Mouse (Mus musculus): ENCODE data around the gene Zdhhc11. TPM values are rescaled to one million over a fixed set of nuclear protein-coding genes. Genes with fewer than 3 reads are reported as not detected.

Zdhhc11 gene
- not detected in 2 replicates for polyA plus RNA-seq (2012; ENCODE audit: insufficient read depth, insufficient read length, missing spikeins)

DNA sequence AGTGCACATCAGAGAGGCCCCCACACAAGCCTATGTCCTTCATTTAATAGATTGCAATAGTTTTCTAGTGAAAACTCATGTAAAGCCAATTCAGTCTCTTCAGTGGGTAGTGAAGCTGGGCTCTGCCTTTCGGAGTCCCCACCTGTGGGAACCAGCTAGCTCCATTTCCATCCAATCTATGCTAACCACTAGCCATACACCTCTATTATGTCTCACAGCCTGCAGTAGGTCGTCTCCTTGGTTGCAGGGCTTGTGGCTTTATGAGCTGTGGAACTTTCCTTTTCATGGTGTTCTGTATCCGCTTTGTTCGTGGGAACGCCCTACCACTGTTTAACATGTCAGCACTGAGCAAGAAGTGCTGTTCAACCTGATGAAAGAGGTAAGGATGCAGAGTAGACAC lies at the start of gene Zdhhc11:
Gene Zdhhc11, plus strand, starts transcription at position 301 of the 400 bp plus-strand sequence.
- H3K4me1 ChIP-seq (ENCODE audit: control insufficient read depth, insufficient read depth, insufficient read length, low read length), result no peaks in the 10 kb centered on the region
- H3K27ac ChIP-seq (replicated peaks; ENCODE audit: low read depth, low read length), result no peak within 1 kb of the TSS

DNA sequence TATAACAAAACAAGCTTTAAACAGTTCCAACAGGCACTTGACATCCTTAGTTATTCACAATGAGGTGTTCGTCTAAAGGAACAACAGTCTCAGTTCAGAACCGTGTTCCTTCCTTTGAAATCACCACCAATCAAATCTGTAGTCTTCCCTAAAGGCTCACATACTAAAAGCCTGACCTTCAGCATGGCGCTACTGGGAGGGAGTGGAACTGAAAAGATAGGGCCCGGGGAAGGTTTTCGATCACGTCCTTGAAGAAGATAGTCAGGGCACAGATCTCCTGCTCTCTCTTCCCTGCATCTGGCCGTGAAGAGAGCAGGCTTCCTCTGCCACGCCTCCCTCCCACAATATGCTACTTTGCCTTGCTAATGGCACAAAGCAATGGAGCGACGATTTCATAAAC lies 31.4 kb upstream of the Zdhhc11 start:
- Histone ChIP-seq H3K4me3 (ENCODE audit: insufficient read depth, low read depth, low read length) (no peak overlapping the region), H3K27ac (replicated peaks; ENCODE audit: low read depth, low read length) (no peak overlapping the region), H3K4me1 (ENCODE audit: control insufficient read depth, insufficient read depth, insufficient read length, low read length) (no peaks in the 10 kb centered on the region)

More for the DNA sequence above, at the start of gene Zdhhc11:
- H3K4me3 ChIP-seq (ENCODE audit: insufficient read depth, low read depth, low read length), result no peak within 1 kb of the TSS

- Histone ChIP-seq H3K4me3 (ENCODE audit: insufficient read depth, low read depth, low read length) (peak overlapping the region; percentile 81), H3K4me1 (ENCODE audit: control insufficient read depth, insufficient read depth, insufficient read length, low read length) (no peaks in the 10 kb centered on the region), H3K27ac (replicated peaks; ENCODE audit: low read depth, low read length) (no peak overlapping the region)
Observed at GRCm38 (mm10) chr13:73936938-73937320, 26.7 kb upstream of the Zdhhc11 start.

GRCm38 (mm10) chr13:73937321-73938176 lies 26.1 kb upstream of the Zdhhc11 start, which contains the start of the genes Trip13 and Brd9:
Gene Trip13, minus strand, starts transcription at chr13:73937784.
Gene Brd9, plus strand, starts transcription at chr13:73937811.
- H3K4me3 ChIP-seq (ENCODE audit: insufficient read depth, low read depth, low read length), result peak within 1 kb of the TSS; percentile 81
- no peaks in the 10 kb centered on the region for H3K4me1 ChIP-seq (ENCODE audit: control insufficient read depth, insufficient read depth, insufficient read length, low read length)
- peak within 1 kb of the TSS; percentile 82 for H3K27ac ChIP-seq (replicated peaks; ENCODE audit: low read depth, low read length)

DNA sequence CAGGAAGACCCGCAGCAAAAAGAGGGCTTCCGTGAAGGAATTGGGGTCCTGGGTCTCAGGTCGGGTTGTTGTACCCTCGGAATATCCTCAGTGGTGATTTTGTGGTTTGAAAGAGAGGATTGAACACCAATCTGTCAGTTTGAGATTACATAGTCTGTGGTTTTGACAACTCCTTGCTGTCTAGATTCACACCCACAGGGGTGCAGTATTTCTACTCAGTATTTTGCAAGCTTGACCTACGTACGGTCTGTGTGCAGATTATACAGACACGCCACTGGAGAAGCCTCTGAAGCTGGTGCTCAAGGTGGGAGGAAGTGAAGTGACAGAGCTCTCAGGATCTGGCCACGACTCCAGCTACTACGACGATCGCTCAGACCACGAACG lies 25.5 kb upstream of the Zdhhc11 start:
- Histone ChIP-seq H3K27ac (replicated peaks; ENCODE audit: low read depth, low read length) (no peak overlapping the region), H3K4me3 (ENCODE audit: insufficient read depth, low read depth, low read length) (peak overlapping the region; percentile 81), H3K4me1 (ENCODE audit: control insufficient read depth, insufficient read depth, insufficient read length, low read length) (no peaks in the 10 kb centered on the region)

DNA sequence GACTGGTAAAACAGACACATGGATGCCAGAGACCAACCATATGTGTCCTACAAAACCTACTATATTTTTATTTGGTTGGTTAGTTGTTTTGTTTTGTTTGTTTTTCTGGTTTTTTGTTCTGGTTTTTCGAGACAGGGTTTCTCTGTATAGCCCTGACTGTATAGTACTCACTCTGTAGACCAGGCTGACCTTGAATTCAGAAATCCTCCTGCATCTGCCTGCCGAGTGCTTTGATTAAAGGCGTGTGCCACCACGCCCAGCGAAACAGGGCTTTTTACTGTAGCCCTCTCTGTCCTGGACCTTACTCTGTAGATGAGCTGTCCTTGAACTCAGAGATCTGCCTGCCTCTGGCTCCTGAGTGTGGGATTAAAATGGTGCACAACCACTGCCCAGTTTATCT lies 24.6 kb upstream of the Zdhhc11 start:
- H3K4me3 ChIP-seq (ENCODE audit: insufficient read depth, low read depth, low read length), result no peak overlapping the region
- no peaks in the 10 kb centered on the region for H3K4me1 ChIP-seq (ENCODE audit: control insufficient read depth, insufficient read depth, insufficient read length, low read length)
- H3K27ac ChIP-seq (replicated peaks; ENCODE audit: low read depth, low read length), result no peak overlapping the region

- H3K27ac ChIP-seq (replicated peaks; ENCODE audit: low read depth, low read length), result no peak overlapping the region
- no peak overlapping the region for H3K4me3 ChIP-seq (ENCODE audit: insufficient read depth, low read depth, low read length)
- H3K4me1 ChIP-seq (ENCODE audit: control insufficient read depth, insufficient read depth, insufficient read length, low read length), result no peaks in the 10 kb centered on the region
Observed at GRCm38 (mm10) chr13:73944606-73945005, 19.0 kb upstream of the Zdhhc11 start.

DNA sequence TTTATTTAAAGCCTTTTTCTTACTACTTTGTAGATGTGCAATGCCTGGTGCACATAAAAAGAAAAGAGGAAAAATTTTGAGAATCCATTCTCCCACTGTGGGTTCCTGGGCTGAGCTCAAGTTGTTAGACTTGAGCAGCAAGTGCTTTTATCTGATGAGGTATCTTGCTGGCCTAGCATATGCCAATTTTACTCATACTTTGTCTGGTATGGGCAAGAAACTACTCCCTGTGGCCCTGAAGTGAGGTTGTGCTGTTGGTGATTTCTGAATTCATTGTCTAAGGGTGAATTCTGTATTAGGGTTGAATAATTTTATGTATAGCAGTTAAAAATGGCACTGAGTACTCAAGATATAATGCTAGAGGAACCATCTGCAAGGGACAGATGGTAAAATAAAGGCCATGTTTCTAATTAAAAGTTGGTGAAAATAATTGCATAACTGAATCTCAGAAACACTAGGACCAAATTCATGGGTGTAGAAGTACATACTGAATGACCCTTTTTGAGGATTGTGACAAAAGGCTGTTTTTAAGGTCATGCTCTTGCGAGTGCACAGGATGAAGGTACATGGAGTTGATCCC lies 10.0 kb upstream of the Zdhhc11 start:
- H3K4me1 ChIP-seq (ENCODE audit: control insufficient read depth, insufficient read depth, insufficient read length, low read length), result no peaks in the 10 kb centered on the region
- H3K4me3 ChIP-seq (ENCODE audit: insufficient read depth, low read depth, low read length), result no peak overlapping the region
- H3K27ac ChIP-seq (replicated peaks; ENCODE audit: low read depth, low read length), result no peak overlapping the region

DNA sequence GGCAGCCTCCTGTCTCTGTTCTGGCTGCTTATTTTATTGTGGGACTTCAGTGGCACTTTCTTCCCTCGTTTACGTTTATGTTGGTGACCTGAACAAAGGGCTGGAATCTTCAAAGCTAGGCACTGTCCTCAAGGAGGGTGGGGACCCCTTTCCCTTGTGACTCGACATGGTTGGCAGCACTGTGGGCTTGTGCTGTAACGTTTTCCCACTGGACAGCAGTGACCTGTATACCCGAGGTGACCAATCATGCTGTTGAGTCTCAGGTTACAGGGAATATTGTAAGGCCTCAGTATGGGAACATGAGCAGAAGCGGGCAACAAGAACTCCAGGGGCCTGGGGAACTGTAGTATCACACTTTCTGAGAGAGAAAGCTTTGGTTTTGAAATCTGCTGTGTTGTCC lies 9.0 kb upstream of the Zdhhc11 start:
- Histone ChIP-seq H3K4me3 (ENCODE audit: insufficient read depth, low read depth, low read length) (no peak overlapping the region), H3K27ac (replicated peaks; ENCODE audit: low read depth, low read length) (no peak overlapping the region), H3K4me1 (ENCODE audit: control insufficient read depth, insufficient read depth, insufficient read length, low read length) (no peaks in the 10 kb centered on the region)

DNA sequence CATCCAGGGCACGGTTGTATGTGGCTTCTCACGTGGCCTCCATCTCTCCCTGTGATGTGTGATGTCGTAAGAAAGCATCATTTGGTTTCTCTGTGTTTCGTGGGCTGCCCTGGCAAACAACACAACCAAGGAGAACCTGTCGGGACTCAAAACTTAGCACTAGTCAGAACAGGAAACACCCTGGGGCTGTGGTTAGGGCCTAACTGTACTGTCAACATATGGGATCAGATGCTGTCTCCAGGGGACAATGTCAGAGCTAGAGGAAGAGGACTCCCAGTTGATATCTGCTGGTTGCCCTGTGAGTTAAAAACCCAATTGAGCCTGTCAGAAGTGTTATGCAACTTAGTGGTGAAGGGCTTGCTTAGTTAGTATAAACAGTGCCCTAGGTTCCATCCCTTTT lies 8.1 kb upstream of the Zdhhc11 start:
- no peak overlapping the region for H3K4me3 ChIP-seq (ENCODE audit: insufficient read depth, low read depth, low read length)
- H3K27ac ChIP-seq (replicated peaks; ENCODE audit: low read depth, low read length), result no peak overlapping the region
- no peaks in the 10 kb centered on the region for H3K4me1 ChIP-seq (ENCODE audit: control insufficient read depth, insufficient read depth, insufficient read length, low read length)

GRCm38 (mm10) chr13:73960117-73960652 lies 3.5 kb upstream of the Zdhhc11 start:
- Histone ChIP-seq H3K4me3 (ENCODE audit: insufficient read depth, low read depth, low read length) (no peak overlapping the region), H3K4me1 (ENCODE audit: control insufficient read depth, insufficient read depth, insufficient read length, low read length) (no peaks in the 10 kb centered on the region), H3K27ac (replicated peaks; ENCODE audit: low read depth, low read length) (no peak overlapping the region)

DNA sequence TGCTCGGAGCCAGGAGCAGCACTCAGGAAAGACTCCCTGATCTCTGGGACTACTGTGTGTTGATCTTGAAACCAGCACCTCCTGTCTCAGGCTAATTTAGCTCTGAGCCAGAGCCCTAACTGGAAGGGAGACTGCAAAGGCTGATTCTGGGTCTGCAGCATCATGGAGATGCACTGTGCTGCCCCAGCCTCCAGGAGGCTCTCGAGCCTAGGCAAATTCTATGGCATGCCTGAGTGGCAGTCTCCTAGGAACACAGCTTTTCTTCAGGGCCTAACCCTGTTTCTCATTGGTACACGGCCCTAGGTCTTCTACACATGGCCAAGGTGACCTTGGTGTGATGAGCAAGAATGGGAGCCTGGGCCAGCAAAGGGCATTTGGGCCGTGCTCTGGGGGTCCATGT lies 2.5 kb upstream of the Zdhhc11 start:
- Histone ChIP-seq H3K27ac (replicated peaks; ENCODE audit: low read depth, low read length) (no peak overlapping the region), H3K4me1 (ENCODE audit: control insufficient read depth, insufficient read depth, insufficient read length, low read length) (no peaks in the 10 kb centered on the region), H3K4me3 (ENCODE audit: insufficient read depth, low read depth, low read length) (no peak overlapping the region)

- H3K4me1 ChIP-seq (ENCODE audit: control insufficient read depth, insufficient read depth, insufficient read length, low read length), result peaks cover 14% of the 10 kb centered on the region; the same call in 1 of the 2 replicates
- H3K27ac ChIP-seq (replicated peaks; ENCODE audit: low read depth, low read length), result peak overlapping the region; percentile 95
- H3K4me3 ChIP-seq (ENCODE audit: insufficient read depth, low read depth, low read length), result peak overlapping the region; percentile 45
Observed at GRCm38 (mm10) chr13:73970545-73971448, 7.1 kb downstream of the Zdhhc11 start.

- Histone ChIP-seq H3K4me1 (ENCODE audit: control insufficient read depth, insufficient read depth, insufficient read length, low read length) (peaks cover 14% of the 10 kb centered on the region; the same call in 1 of the 2 replicates), H3K27ac (replicated peaks; ENCODE audit: low read depth, low read length) (no peak overlapping the region), H3K4me3 (ENCODE audit: insufficient read depth, low read depth, low read length) (no peak overlapping the region)
Observed at GRCm38 (mm10) chr13:73974523-73974922, 10.9 kb downstream of the Zdhhc11 start.

- Histone ChIP-seq H3K4me1 (ENCODE audit: control insufficient read depth, insufficient read depth, insufficient read length, low read length) (peaks cover 6% of the 10 kb centered on the region; the same call in 1 of the 2 replicates), H3K4me3 (ENCODE audit: insufficient read depth, low read depth, low read length) (no peak overlapping the region), H3K27ac (replicated peaks; ENCODE audit: low read depth, low read length) (no peak overlapping the region)
Observed at GRCm38 (mm10) chr13:73976935-73977334, 13.3 kb downstream of the Zdhhc11 start.

Measured in brown adipose tissue, adult 24 weeks (tissue).